Mouse (Mus musculus) hindbrain, embryonic 11.5 days (tissue): ENCODE results near the gene Sgms2. TPM values are rescaled to one million over a fixed set of nuclear protein-coding genes. Genes with fewer than 3 reads are reported as not detected.

Source experiments
- ATAC-seq: fragments of 200-750 bp; cut with Nextera tagmentation; 2 replicates; pipeline ENCODE4 v1.8.0; 2017; ENCODE audit warnings: mild to moderate bottlenecking, moderate TSS enrichment, moderate library complexity; ENCODE audit not compliant: low FRiP score
- DNase-seq: peaks from one replicate; pipeline ENCODE4 v3.0.0-alpha.2; 2015; ENCODE audit warnings: low spot score
- H3K27ac ChIP-seq: fragments of 300-500 bp; sonication (generic); 2 replicates; pipeline ENCODE4 v1.5.1; 2014; ENCODE audit warnings: mild to moderate bottlenecking, low read depth, low read length
- H3K27me3 ChIP-seq: fragments of 300-500 bp; sonication (generic); 2 replicates; pipeline ENCODE4 v1.6.1; 2014; ENCODE audit warnings: mild to moderate bottlenecking, low read length, moderate library complexity, mixed read lengths; ENCODE audit not compliant: control insufficient read depth, insufficient read depth
- H3K36me3 ChIP-seq: fragments of 300-500 bp; sonication (generic); 2 replicates; pipeline ENCODE4 v1.6.1; 2014; ENCODE audit warnings: mild to moderate bottlenecking, low read length, moderate library complexity, mixed read lengths; ENCODE audit not compliant: control insufficient read depth, insufficient read depth
- H3K4me1 ChIP-seq: fragments of 300-500 bp; sonication (generic); replicated peaks from 2 replicates; pipeline ENCODE4 v1.6.1; 2014; ENCODE audit warnings: low read length, mixed read lengths; ENCODE audit not compliant: control insufficient read depth, insufficient read depth
- H3K4me2 ChIP-seq: fragments of 300-500 bp; sonication (generic); replicated peaks from 2 replicates; pipeline ENCODE4 v1.6.1; 2014; ENCODE audit warnings: mild to moderate bottlenecking, low read depth, low read length
- H3K4me3 ChIP-seq: fragments of 300-500 bp; sonication (generic); 2 replicates; pipeline ENCODE4 v1.5.1; 2014; ENCODE audit warnings: low read depth, low read length
- H3K9ac ChIP-seq: fragments of 300-500 bp; sonication (generic); 2 replicates; pipeline ENCODE4 v1.6.1; 2014; ENCODE audit warnings: low read depth, low read length
- H3K9me3 ChIP-seq: fragments of 300-500 bp; sonication (generic); 2 replicates; pipeline ENCODE4 v1.6.1; 2016; ENCODE audit warnings: low read length; ENCODE audit not compliant: control insufficient read depth
- WGBS: fragments of 180-500 bp; shearing (Covaris S2); extraction: QIAGEN DNeasy Blood & Tissue Kit; methylation state at CpG from one replicate; pipeline ENCODE4 v1.1.7; 2014; 5-methylcytosine and 5-hydroxymethylcytosine counted together
- polyA plus RNA-seq: library from polyadenylated mRNA; unstranded; fragments of >200 nt; fragmentation: Nextera tagmentation; extraction: Ambion mirVana; gene quantifications from 2 replicates; pipeline ENCODE4 v1.2.1, GENCODE M21; 2014

Sgms2 gene
- polyA plus RNA-seq, 1 experiment from 2014 or later = 1.0 TPM

- Histone ChIP-seq H3K4me1 (no peaks in the 10 kb centered on the region), H3K9ac (no peak overlapping the region), H3K4me3 (no peak overlapping the region), H3K4me2 (no peak overlapping the region), H3K9me3 (no peaks in the 10 kb centered on the region), H3K27me3 (no peaks in the 10 kb centered on the region), H3K27ac (no peak overlapping the region), H3K36me3 (no peaks in the 10 kb centered on the region)
- ATAC-seq = no peak
- WGBS = 95% methylated on average over 3 of the region's 3 CpGs
- DNase-seq = no peak
Observed at GRCm38 (mm10) chr3:131465536-131466260, 25.5 kb downstream of the Sgms2 start.

DNA sequence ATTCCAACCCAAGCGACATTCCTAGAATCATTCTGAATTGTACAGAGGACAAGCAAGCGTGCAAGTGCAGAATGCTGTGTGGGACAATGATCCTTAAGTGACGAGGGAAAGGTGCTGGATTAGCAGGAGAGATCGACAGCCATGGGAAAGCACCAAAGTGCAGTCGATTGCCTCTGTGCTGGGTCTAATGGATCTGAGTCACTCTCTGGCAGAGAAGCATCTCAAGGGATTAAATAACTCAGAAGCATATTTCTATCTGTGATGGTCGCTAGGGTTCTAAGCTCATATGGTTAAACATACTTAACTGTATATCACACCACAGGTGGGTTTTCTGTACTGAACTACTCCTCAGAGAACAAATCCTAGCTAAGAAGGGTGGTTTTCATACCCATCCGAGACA is 118.2 kb downstream of the Sgms2 start:
- no peaks in the 10 kb centered on the region for H3K36me3 ChIP-seq
- H3K27me3 ChIP-seq = no peaks in the 10 kb centered on the region
- ATAC-seq = no peak
- H3K4me3 ChIP-seq = no peak overlapping the region
- H3K4me2 ChIP-seq = no peak overlapping the region
- no peak for DNase-seq
- H3K9me3 ChIP-seq = no peaks in the 10 kb centered on the region
- H3K4me1 ChIP-seq = no peaks in the 10 kb centered on the region
- no peak overlapping the region for H3K9ac ChIP-seq
- H3K27ac ChIP-seq = no peak overlapping the region
- 90% methylated on average over 7 of the region's 7 CpGs for WGBS

- Histone ChIP-seq H3K4me2 (no peak overlapping the region), H3K36me3 (no peaks in the 10 kb centered on the region), H3K27ac (no peak overlapping the region), H3K4me3 (no peak overlapping the region), H3K27me3 (no peaks in the 10 kb centered on the region), H3K9ac (no peak overlapping the region), H3K9me3 (no peaks in the 10 kb centered on the region), H3K4me1 (no peaks in the 10 kb centered on the region)
- no peak for DNase-seq
- 92% methylated on average over 8 of the region's 8 CpGs for WGBS
- no peak for ATAC-seq
Observed at GRCm38 (mm10) chr3:131368678-131369077, 122.5 kb downstream of the Sgms2 start.

GRCm38 (mm10) chr3:131367452-131367851 is 123.8 kb downstream of the Sgms2 start:
- H3K4me1 ChIP-seq = no peaks in the 10 kb centered on the region
- H3K9ac ChIP-seq = no peak overlapping the region
- no peak overlapping the region for H3K4me3 ChIP-seq
- H3K27ac ChIP-seq = no peak overlapping the region
- H3K9me3 ChIP-seq = no peaks in the 10 kb centered on the region
- DNase-seq (no peak), ATAC-seq (no peak)
- H3K27me3 ChIP-seq = no peaks in the 10 kb centered on the region
- H3K36me3 ChIP-seq = no peaks in the 10 kb centered on the region
- WGBS = 90% methylated on average over 4 of the region's 4 CpGs
- no peak overlapping the region for H3K4me2 ChIP-seq

- Histone ChIP-seq H3K27ac (no peak overlapping the region), H3K36me3 (no peaks in the 10 kb centered on the region), H3K27me3 (no peaks in the 10 kb centered on the region), H3K4me3 (no peak overlapping the region), H3K4me1 (no peaks in the 10 kb centered on the region), H3K4me2 (no peak overlapping the region), H3K9ac (no peak overlapping the region), H3K9me3 (no peaks in the 10 kb centered on the region)
- peak; percentile 16 for DNase-seq
- WGBS = 67% methylated on average over 23 of the region's 23 CpGs
- ATAC-seq = no peak
Observed at GRCm38 (mm10) chr3:131364632-131365446, 126.4 kb downstream of the Sgms2 start.

- H3K4me1 ChIP-seq = no peaks in the 10 kb centered on the region
- H3K27me3 ChIP-seq = no peaks in the 10 kb centered on the region
- WGBS = 70% methylated on average over 8 of the region's 8 CpGs
- H3K4me3 ChIP-seq = no peak overlapping the region
- no peaks in the 10 kb centered on the region for H3K9me3 ChIP-seq
- no peak for DNase-seq
- no peak overlapping the region for H3K9ac ChIP-seq
- H3K36me3 ChIP-seq = no peaks in the 10 kb centered on the region
- ATAC-seq = no peak
- H3K27ac ChIP-seq = no peak overlapping the region
- H3K4me2 ChIP-seq = no peak overlapping the region
Observed at GRCm38 (mm10) chr3:131364194-131364593, 127.0 kb downstream of the Sgms2 start.

DNA sequence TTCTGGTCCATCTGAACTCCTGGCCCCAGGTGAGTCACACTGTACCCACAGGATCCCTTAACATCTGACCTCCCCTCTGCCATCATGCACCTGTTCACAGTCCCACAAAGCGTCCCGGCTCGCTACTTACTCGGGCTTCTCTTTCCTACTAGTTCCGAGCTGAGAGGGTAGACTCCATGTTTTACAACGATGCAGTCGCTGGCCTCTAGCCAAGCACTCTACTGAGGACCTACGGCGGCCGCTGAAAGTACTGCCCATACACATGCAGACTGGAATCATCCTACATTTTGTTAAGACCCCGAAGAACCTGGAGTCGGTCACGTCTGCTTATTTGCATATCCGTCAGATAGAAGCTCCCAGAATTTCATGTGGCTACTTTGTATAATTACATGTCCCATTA is 127.6 kb downstream of the Sgms2 start:
- DNase-seq (no peak), ATAC-seq (no peak)
- Histone ChIP-seq H3K27ac (no peak overlapping the region), H3K9me3 (no peaks in the 10 kb centered on the region), H3K4me3 (no peak overlapping the region), H3K9ac (no peak overlapping the region), H3K27me3 (no peaks in the 10 kb centered on the region), H3K4me1 (no peaks in the 10 kb centered on the region), H3K4me2 (no peak overlapping the region), H3K36me3 (no peaks in the 10 kb centered on the region)
- 94% methylated on average over 14 of the region's 14 CpGs for WGBS

DNA sequence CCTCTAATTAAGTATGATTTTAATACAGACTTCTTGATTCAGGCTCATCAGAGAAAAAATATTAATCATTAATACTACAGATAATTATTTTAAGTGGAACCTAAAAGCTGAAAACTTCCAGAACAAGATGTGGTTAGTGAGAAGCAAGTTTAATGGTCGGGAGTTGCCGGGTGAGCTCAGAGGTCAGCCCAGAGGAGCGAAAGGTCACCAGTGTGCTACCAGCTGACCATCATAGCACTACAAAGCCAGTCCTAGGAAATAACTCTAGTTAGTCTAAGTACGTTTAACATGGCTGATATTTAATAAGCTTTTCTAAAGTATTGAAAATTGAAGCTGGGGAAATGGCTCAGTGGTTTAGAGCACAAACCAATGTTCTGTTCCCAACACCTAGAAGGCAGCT is 129.3 kb downstream of the Sgms2 start:
- ATAC-seq (no peak), DNase-seq (no peak)
- Histone ChIP-seq H3K9ac (no peak overlapping the region), H3K27ac (no peak overlapping the region), H3K9me3 (no peaks in the 10 kb centered on the region), H3K4me3 (no peak overlapping the region), H3K36me3 (no peaks in the 10 kb centered on the region), H3K27me3 (no peaks in the 10 kb centered on the region), H3K4me2 (no peak overlapping the region), H3K4me1 (no peaks in the 10 kb centered on the region)
- WGBS = 80% methylated on average over 4 of the region's 4 CpGs

- DNase-seq = no peak
- no peak overlapping the region for H3K4me2 ChIP-seq
- 85% methylated on average over 5 of the region's 5 CpGs for WGBS
- no peaks in the 10 kb centered on the region for H3K9me3 ChIP-seq
- no peaks in the 10 kb centered on the region for H3K4me1 ChIP-seq
- no peaks in the 10 kb centered on the region for H3K27me3 ChIP-seq
- H3K36me3 ChIP-seq = no peaks in the 10 kb centered on the region
- ATAC-seq = no peak
- H3K4me3 ChIP-seq = no peak overlapping the region
- no peak overlapping the region for H3K27ac ChIP-seq
- H3K9ac ChIP-seq = no peak overlapping the region
Observed at GRCm38 (mm10) chr3:131359011-131359410, 132.2 kb downstream of the Sgms2 start.
